Mouse (Mus musculus) liver, embryonic 14.5 days (tissue): ENCODE results near the gene Bcas3. TPM values are rescaled to one million over a fixed set of nuclear protein-coding genes. Genes with fewer than 3 reads are reported as not detected.

Source experiments
- ATAC-seq: fragments of 200-750 bp; cut with Nextera tagmentation; 2 replicates; pipeline ENCODE4 v1.8.0; 2017; ENCODE audit warnings: moderate number of reproducible peaks, mild to moderate bottlenecking, moderate library complexity; ENCODE audit not compliant: insufficient read depth
- DNase-seq, 3 experiments: peaks; one replicate each; pipeline ENCODE4 v3.0.0-alpha.2; 2012 to 2013; ENCODE audit warnings: low read depth in 3 of 3, low spot score in 3 of 3
- H3K27ac ChIP-seq: fragments of 300-500 bp; sonication (generic); 2 replicates; pipeline ENCODE4 v1.5.1; 2014; ENCODE audit warnings: moderate library complexity, mild to moderate bottlenecking, control low read depth, inconsistent platforms
- H3K27me3 ChIP-seq: fragments of 300-500 bp; sonication (generic); 2 replicates; pipeline ENCODE4 v1.6.1; 2014; ENCODE audit warnings: mild to moderate bottlenecking, low read length, moderate library complexity; ENCODE audit not compliant: control insufficient read depth, insufficient read depth
- H3K36me3 ChIP-seq: fragments of 300-500 bp; sonication (generic); replicated peaks from 2 replicates; pipeline ENCODE4 v1.6.1; 2014; ENCODE audit warnings: low read depth; ENCODE audit not compliant: control insufficient read depth, insufficient read depth
- H3K4me1 ChIP-seq, 2 experiments: fragments of 200-500 bp in 1 of 2; fragments of 300-500 bp in 1 of 2; sonication (generic) in 1 of 2; replicated peaks; 2 replicates each; pipeline ENCODE4 v1.6.1; 2012 to 2014; ENCODE audit warnings: antibody characterized with exemption in 1 of 2, inconsistent platforms in 1 of 2, low read length in 1 of 2; ENCODE audit not compliant: control insufficient read depth in 2 of 2, insufficient read depth in 2 of 2
- H3K4me2 ChIP-seq: fragments of 300-500 bp; sonication (generic); 2 replicates; pipeline ENCODE4 v1.6.1; 2014; ENCODE audit warnings: low read depth, mild to moderate bottlenecking, control low read depth, moderate library complexity
- H3K4me3 ChIP-seq, 2 experiments: fragments of 200-500 bp in 1 of 2; fragments of 300-500 bp in 1 of 2; sonication (generic) in 1 of 2; 2 replicates each; pipeline ENCODE4 v1.5.1; 2012 to 2014; ENCODE audit warnings: low read depth in 2 of 2, low read length in 2 of 2, mild to moderate bottlenecking in 2 of 2, control low read depth in 1 of 2, inconsistent platforms in 1 of 2, moderate library complexity in 1 of 2; ENCODE audit not compliant: insufficient read depth in 1 of 2
- H3K9ac ChIP-seq: fragments of 300-500 bp; sonication (generic); replicated peaks from 2 replicates; pipeline ENCODE4 v1.6.1; 2014; ENCODE audit warnings: mild to moderate bottlenecking, control low read depth, moderate library complexity
- H3K9me3 ChIP-seq: fragments of 300-500 bp; sonication (generic); 2 replicates; pipeline ENCODE4 v1.6.1; 2016; ENCODE audit warnings: low read length, mixed read lengths; ENCODE audit not compliant: control insufficient read depth
- CTCF ChIP-seq: IDR thresholded peaks from 2 replicates; pipeline ENCODE4 v1.5.1; 2016; ENCODE audit warnings: antibody characterized with exemption, low read depth, control low read depth
- EP300 ChIP-seq: IDR thresholded peaks from 2 replicates; pipeline ENCODE4 v1.6.1; 2016; ENCODE audit warnings: antibody characterized with exemption, low read depth
- WGBS: fragments of 180-500 bp; shearing (Covaris S2); extraction: QIAGEN DNeasy Blood & Tissue Kit; methylation state at CpG from one replicate; pipeline ENCODE4 v1.1.7; 2014; ENCODE audit not compliant: insufficient replicate concordance; 5-methylcytosine and 5-hydroxymethylcytosine counted together
- polyA plus RNA-seq, 2 experiments: library from polyadenylated mRNA; depleted of rRNA in 1 of 2; stranded (reverse) in 1 of 2; unstranded in 1 of 2; fragments of >200 nt; fragmentation: Nextera tagmentation in 1 of 2; extraction: Ambion mirVana in 1 of 2; gene quantifications; 2 replicates each; pipeline versions ENCODE4 v1.2.1 to v1.2.3; 2012 to 2014

The Bcas3 gene
- polyA plus RNA-seq, 2 experiments, result 6.9 to 17.5 TPM

GRCm38 (mm10) chr11:85807353-85807752 is 454.4 kb downstream of the Bcas3 start:
- no peak for ATAC-seq
- Histone ChIP-seq H3K4me3 (no peak overlapping the region), H3K4me2 (no peak overlapping the region), H3K4me1 (peaks cover 29 to 37% of the 10 kb centered on the region in 2 experiments), H3K27me3 (no peaks in the 10 kb centered on the region), H3K9me3 (no peaks in the 10 kb centered on the region), H3K36me3 (no peaks in the 10 kb centered on the region), H3K27ac (no peak overlapping the region), H3K9ac (no peak overlapping the region)
- TF ChIP-seq CTCF (no peak), EP300 (no peak)
- no peak for DNase-seq
- 71% methylated on average over 11 of the region's 11 CpGs for WGBS

- DNase-seq (no peak), ATAC-seq (no peak)
- Histone ChIP-seq H3K4me2 (no peak overlapping the region), H3K4me3 (no peak overlapping the region), H3K36me3 (no peaks in the 10 kb centered on the region), H3K27ac (no peak overlapping the region), H3K4me1 (peaks cover 0 to 5% of the 10 kb centered on the region in 2 experiments; a peak in 2 of 4 replicates), H3K9ac (no peak overlapping the region), H3K9me3 (no peaks in the 10 kb centered on the region), H3K27me3 (no peaks in the 10 kb centered on the region)
- 27% methylated on average over 4 of the region's 4 CpGs for WGBS
- TF ChIP-seq EP300 (no peak), CTCF (no peak)
Measured at GRCm38 (mm10) chr11:85811229-85811628, 458.3 kb downstream of the Bcas3 start.

GRCm38 (mm10) chr11:85811676-85812075 is 458.7 kb downstream of the Bcas3 start:
- peaks cover 0 to 5% of the 10 kb centered on the region in 2 experiments; a peak in 2 of 4 replicates for H3K4me1 ChIP-seq
- no peaks in the 10 kb centered on the region for H3K36me3 ChIP-seq
- 72% methylated on average over 5 of the region's 5 CpGs for WGBS
- H3K4me3 ChIP-seq, result no peak overlapping the region
- TF ChIP-seq CTCF (no peak), EP300 (no peak)
- H3K4me2 ChIP-seq, result no peak overlapping the region
- no peak overlapping the region for H3K9ac ChIP-seq
- H3K27ac ChIP-seq, result no peak overlapping the region
- DNase-seq (no peak), ATAC-seq (no peak)
- H3K27me3 ChIP-seq, result no peaks in the 10 kb centered on the region
- no peaks in the 10 kb centered on the region for H3K9me3 ChIP-seq

- Histone ChIP-seq H3K4me1 (peaks cover 0 to 5% of the 10 kb centered on the region in 2 experiments; a peak in 2 of 4 replicates), H3K36me3 (no peaks in the 10 kb centered on the region), H3K27ac (no peak overlapping the region), H3K4me3 (no peak overlapping the region), H3K27me3 (no peaks in the 10 kb centered on the region), H3K9me3 (no peaks in the 10 kb centered on the region), H3K9ac (no peak overlapping the region), H3K4me2 (no peak overlapping the region)
- no peak for TF ChIP-seq CTCF
- TF ChIP-seq EP300, result no peak
- ATAC-seq (no peak), DNase-seq (no peak)
- 63% methylated on average over 12 of the region's 12 CpGs for WGBS
Measured at GRCm38 (mm10) chr11:85812201-85812966, 459.4 kb downstream of the Bcas3 start.

- H3K4me2 ChIP-seq, result no peak overlapping the region
- TF ChIP-seq CTCF (no peak), EP300 (no peak)
- H3K27ac ChIP-seq, result no peak overlapping the region
- H3K9ac ChIP-seq, result no peak overlapping the region
- DNase-seq, result no peak
- no peaks in the 10 kb centered on the region for H3K27me3 ChIP-seq
- no peaks in the 10 kb centered on the region for H3K36me3 ChIP-seq
- no peak overlapping the region for H3K4me3 ChIP-seq
- WGBS, result 55% methylated on average over 4 of the region's 4 CpGs
- no peaks in the 10 kb centered on the region for H3K9me3 ChIP-seq
- ATAC-seq, result no peak
- peaks cover 0 to 5% of the 10 kb centered on the region in 2 experiments; a peak in 2 of 4 replicates for H3K4me1 ChIP-seq
Measured at GRCm38 (mm10) chr11:85814678-85815077, 461.7 kb downstream of the Bcas3 start.
